Mouse (Mus musculus) embryonic facial prominence, embryonic 11.5 days (tissue): Measurements from ENCODE around the gene Prkar1b. TPM values are rescaled to one million over a fixed set of nuclear protein-coding genes. Genes with fewer than 3 reads are reported as not detected.

Experiments used
- ATAC-seq: fragments of 200-750 bp; cut with Nextera tagmentation; replicated peaks from 2 replicates; pipeline ENCODE4 v1.8.0; 2017; ENCODE audit warnings: low read depth; ENCODE audit not compliant: insufficient number of reproducible peaks, low FRiP score, low TSS enrichment
- DNase-seq: peaks from one replicate; pipeline ENCODE4 v3.0.0-alpha.2; 2015; ENCODE audit warnings: low spot score
- H3K27ac ChIP-seq: fragments of 300-500 bp; sonication (generic); replicated peaks from 2 replicates; pipeline ENCODE4 v1.5.1; 2014; ENCODE audit warnings: mild to moderate bottlenecking, low read depth, low read length, control low read depth
- H3K27me3 ChIP-seq: fragments of 300-500 bp; sonication (generic); 2 replicates; pipeline ENCODE4 v1.6.1; 2014; ENCODE audit warnings: mild to moderate bottlenecking, low read length, moderate library complexity, mixed read lengths; ENCODE audit not compliant: control insufficient read depth, insufficient read depth
- H3K36me3 ChIP-seq: fragments of 300-500 bp; sonication (generic); replicated peaks from 2 replicates; pipeline ENCODE4 v1.6.1; 2014; ENCODE audit warnings: low read depth, mild to moderate bottlenecking, low read length, moderate library complexity, mixed read lengths; ENCODE audit not compliant: control insufficient read depth, insufficient read depth
- H3K4me1 ChIP-seq: fragments of 300-500 bp; sonication (generic); 2 replicates; pipeline ENCODE4 v1.6.1; 2014; ENCODE audit warnings: low read length, mixed read lengths; ENCODE audit not compliant: control insufficient read depth, insufficient read depth
- H3K4me2 ChIP-seq: fragments of 300-500 bp; sonication (generic); 2 replicates; pipeline ENCODE4 v1.6.1; 2014; ENCODE audit warnings: low read depth, mild to moderate bottlenecking, control low read depth, low read length, moderate library complexity
- H3K4me3 ChIP-seq: fragments of 300-500 bp; sonication (generic); 2 replicates; pipeline ENCODE4 v1.5.1; 2014; ENCODE audit warnings: low read depth, low read length, control low read depth
- H3K9ac ChIP-seq: fragments of 300-500 bp; sonication (generic); replicated peaks from 2 replicates; pipeline ENCODE4 v1.6.1; 2014; ENCODE audit warnings: mild to moderate bottlenecking, control low read depth, low read length
- H3K9me3 ChIP-seq: fragments of 300-500 bp; sonication (generic); replicated peaks from 2 replicates; pipeline ENCODE4 v1.6.1; 2016; ENCODE audit warnings: mild to moderate bottlenecking, low read length, inconsistent platforms, mixed read lengths; ENCODE audit not compliant: control insufficient read depth
- WGBS: fragments of 180-500 bp; shearing (Covaris S2); extraction: QIAGEN DNeasy Blood & Tissue Kit; methylation state at CpG from one replicate; pipeline ENCODE4 v1.1.7; 2014; 5-methylcytosine and 5-hydroxymethylcytosine counted together
- polyA plus RNA-seq: library from polyadenylated mRNA; unstranded; fragments of >200 nt; fragmentation: Nextera tagmentation; extraction: Ambion mirVana; gene quantifications from 2 replicates; pipeline ENCODE4 v1.2.1, GENCODE M21; 2014

The Prkar1b gene
- polyA plus RNA-seq, 1 experiment from 2014 or later: 8.7 TPM

DNA sequence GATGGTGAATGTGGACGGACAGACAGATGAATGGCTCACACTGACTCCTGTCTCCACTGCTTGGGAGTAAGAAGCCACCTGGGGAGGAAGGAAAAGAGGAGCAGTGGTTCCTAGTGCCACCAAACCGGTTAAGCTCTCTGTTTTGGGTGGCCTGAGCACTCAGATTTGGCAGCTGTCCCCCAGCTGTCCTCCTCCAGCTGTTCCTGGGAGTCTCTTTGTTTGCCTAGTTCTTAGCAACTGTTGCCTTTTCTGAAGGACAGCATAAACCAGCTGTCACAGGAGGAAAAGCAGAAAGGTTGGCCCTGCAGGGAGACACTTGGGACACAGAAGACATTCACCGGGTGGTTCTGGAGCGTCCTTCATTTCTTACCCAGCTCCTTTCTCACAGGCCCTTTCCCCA lies 56.3 kb downstream of the Prkar1b start:
- Histone ChIP-seq H3K4me2 (no peak overlapping the region), H3K36me3 (no peaks in the 10 kb centered on the region), H3K27me3 (no peaks in the 10 kb centered on the region), H3K27ac (no peak overlapping the region), H3K9ac (no peak overlapping the region), H3K4me1 (no peaks in the 10 kb centered on the region), H3K9me3 (no peaks in the 10 kb centered on the region), H3K4me3 (no peak overlapping the region)
- 68% methylated on average over 4 of the region's 4 CpGs for WGBS
- DNase-seq (no peak), ATAC-seq (no peak)

DNA sequence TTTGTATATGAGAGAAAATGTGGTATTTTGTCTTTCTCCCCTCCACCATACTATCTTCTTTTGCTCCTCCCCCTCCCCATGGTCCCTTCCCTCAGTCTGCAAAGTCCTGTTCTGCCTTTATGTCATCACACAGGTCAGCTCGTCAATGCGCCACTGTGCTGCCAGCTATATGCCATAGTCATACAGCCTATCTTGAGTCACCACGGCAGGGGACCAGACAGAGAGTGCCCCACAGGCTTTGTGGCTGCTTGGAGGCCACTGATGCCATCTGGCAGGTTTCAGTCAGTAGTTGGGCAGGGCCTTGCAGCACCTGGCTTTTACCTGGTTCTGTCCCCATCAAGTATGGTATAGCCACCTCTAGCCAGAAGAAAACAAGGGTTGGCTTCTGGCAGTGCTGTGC lies 58.1 kb downstream of the Prkar1b start:
- no peaks in the 10 kb centered on the region for H3K27me3 ChIP-seq
- no peak overlapping the region for H3K4me2 ChIP-seq
- H3K9ac ChIP-seq: no peak overlapping the region
- no peaks in the 10 kb centered on the region for H3K4me1 ChIP-seq
- no peak overlapping the region for H3K27ac ChIP-seq
- H3K36me3 ChIP-seq: no peaks in the 10 kb centered on the region
- 87% methylated on average over 3 of the region's 3 CpGs for WGBS
- no peaks in the 10 kb centered on the region for H3K9me3 ChIP-seq
- no peak overlapping the region for H3K4me3 ChIP-seq
- DNase-seq (no peak), ATAC-seq (no peak)

DNA sequence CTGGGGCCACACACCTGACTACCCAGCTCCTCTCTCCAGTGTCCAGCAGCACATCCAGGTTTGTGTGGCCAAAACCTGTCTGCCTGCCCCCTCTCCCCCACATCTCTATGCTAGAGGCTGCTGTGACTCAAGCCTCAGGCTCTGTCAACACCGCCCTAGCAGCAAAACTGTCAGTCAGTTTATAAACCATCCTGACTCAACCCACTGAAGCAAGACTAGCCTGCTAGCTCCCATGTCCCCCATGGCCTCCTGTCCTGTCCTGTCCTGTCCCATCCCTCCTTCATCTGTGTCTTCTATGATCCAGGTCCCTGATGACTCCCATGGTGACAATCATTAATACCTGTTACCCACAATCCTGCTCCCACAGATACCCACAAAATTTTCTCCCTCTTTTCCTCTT lies 59.6 kb downstream of the Prkar1b start:
- WGBS: 78% methylated on average over 1 of the region's 1 CpGs
- no peaks in the 10 kb centered on the region for H3K27me3 ChIP-seq
- no peak overlapping the region for H3K4me2 ChIP-seq
- no peak overlapping the region for H3K4me3 ChIP-seq
- no peaks in the 10 kb centered on the region for H3K36me3 ChIP-seq
- H3K9ac ChIP-seq: no peak overlapping the region
- no peak overlapping the region for H3K27ac ChIP-seq
- DNase-seq: no peak
- no peaks in the 10 kb centered on the region for H3K9me3 ChIP-seq
- no peaks in the 10 kb centered on the region for H3K4me1 ChIP-seq
- no peak for ATAC-seq

DNA sequence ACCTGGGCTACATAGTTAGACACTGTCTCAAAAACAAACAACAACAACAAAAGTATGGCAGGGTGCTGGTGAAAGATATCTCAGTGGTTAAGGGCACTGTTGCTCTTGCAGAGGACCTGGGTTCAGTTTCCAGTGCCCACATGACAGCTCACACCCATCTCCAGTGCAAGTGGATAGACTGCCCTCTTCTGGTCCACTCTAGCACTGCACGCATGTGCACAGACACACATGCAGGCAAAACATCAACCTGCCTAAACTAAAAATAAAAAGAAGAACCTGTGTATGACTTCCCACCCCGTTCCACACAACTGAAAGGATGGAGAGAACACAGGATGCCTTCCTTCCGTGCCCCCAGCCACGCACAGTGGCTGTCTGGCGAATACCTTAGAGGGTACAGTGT lies 61.6 kb downstream of the Prkar1b start:
- 93% methylated on average over 5 of the region's 5 CpGs for WGBS
- Histone ChIP-seq H3K4me1 (no peaks in the 10 kb centered on the region), H3K9me3 (no peaks in the 10 kb centered on the region), H3K36me3 (no peaks in the 10 kb centered on the region), H3K27ac (no peak overlapping the region), H3K4me2 (no peak overlapping the region), H3K4me3 (no peak overlapping the region), H3K27me3 (no peaks in the 10 kb centered on the region), H3K9ac (no peak overlapping the region)
- ATAC-seq: no peak
- DNase-seq: no peak

DNA sequence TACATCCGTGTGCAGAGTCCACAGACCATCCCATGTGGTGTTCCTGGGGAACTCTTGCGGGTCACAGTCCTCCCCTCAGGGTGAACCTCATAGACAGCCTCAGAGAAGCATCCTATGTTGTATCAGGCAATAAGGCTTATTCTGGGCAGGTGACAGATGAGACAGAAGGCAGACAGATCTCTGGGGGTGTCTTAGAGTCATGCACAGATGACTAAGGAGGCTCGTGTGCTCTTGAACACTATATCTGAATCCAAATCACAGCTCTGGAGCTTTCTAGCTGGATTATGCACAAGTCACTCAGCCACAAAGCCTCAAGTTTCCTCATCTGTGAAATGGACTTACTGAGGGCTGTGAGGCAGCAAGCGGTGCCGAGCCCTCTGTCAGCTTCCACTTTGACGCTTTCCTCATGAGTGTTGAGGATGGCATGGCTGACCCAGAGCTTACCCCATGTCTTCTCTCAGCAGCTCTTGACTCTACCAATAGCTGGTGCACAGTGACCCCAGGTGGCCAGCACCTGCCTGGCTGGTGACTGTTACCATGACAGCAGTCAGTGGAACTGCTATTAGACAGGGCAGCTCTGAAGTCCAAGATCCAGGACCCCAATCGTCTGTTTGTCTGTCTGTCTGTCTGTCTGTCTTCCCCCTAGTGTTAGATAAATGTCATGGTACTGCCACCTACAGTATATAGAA lies 64.8 kb downstream of the Prkar1b start:
- H3K4me2 ChIP-seq: no peak overlapping the region
- DNase-seq (peak; percentile 49), ATAC-seq (0 out of 2 replicates have a peak, but pooled peaks have one; percentile 57)
- H3K9me3 ChIP-seq: no peaks in the 10 kb centered on the region
- H3K4me1 ChIP-seq: no peaks in the 10 kb centered on the region
- H3K27ac ChIP-seq: no peak overlapping the region
- 69% methylated on average over 7 of the region's 7 CpGs for WGBS
- H3K4me3 ChIP-seq: no peak overlapping the region
- no peaks in the 10 kb centered on the region for H3K36me3 ChIP-seq
- no peaks in the 10 kb centered on the region for H3K27me3 ChIP-seq
- no peak overlapping the region for H3K9ac ChIP-seq

DNA sequence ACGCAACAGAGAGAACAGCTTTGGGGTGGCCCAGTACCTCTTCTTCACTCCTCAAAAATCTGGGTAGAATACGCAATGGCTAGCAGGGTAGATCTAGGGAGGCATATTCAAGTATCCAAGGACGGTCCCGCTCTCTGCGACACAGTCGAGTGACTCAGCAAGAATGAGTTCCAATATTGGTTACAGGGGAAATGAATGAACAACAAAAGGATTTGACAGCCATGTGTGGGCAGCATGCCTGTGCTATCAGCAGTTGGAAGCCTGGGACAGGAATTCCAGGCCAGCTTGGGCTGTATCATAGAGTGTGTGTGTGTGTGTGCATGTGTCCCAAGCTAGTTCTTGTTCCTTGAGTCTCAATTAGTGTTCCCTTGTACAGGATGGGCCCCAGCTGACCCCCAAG lies 65.5 kb downstream of the Prkar1b start:
- H3K4me2 ChIP-seq: no peak overlapping the region
- H3K4me3 ChIP-seq: no peak overlapping the region
- H3K9ac ChIP-seq: no peak overlapping the region
- no peaks in the 10 kb centered on the region for H3K27me3 ChIP-seq
- H3K36me3 ChIP-seq: no peaks in the 10 kb centered on the region
- H3K4me1 ChIP-seq: no peaks in the 10 kb centered on the region
- ATAC-seq (no peak), DNase-seq (no peak)
- no peak overlapping the region for H3K27ac ChIP-seq
- H3K9me3 ChIP-seq: no peaks in the 10 kb centered on the region
- WGBS: 86% methylated on average over 6 of the region's 6 CpGs

DNA sequence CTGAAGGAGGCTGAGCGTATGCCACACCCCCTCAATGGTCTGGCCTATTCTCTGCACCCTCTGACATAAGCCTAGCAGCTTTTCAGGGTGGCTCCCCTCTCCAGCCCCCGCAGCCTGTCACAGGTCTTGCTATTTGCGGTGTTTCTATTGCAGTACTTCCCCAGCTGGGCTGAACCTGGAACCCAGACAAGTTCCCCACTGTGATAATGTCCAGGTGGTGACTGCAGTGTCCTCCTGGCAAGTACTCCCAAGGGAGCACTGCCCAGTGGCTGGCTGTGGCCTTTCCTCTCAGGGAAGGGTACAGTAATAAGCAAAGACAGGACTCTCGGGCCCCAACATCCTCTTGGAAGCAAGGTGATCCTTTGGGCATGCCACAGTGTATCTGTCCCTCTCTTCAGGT lies 66.0 kb downstream of the Prkar1b start:
- ATAC-seq (no peak), DNase-seq (no peak)
- Histone ChIP-seq H3K36me3 (no peaks in the 10 kb centered on the region), H3K27ac (no peak overlapping the region), H3K9me3 (no peaks in the 10 kb centered on the region), H3K9ac (no peak overlapping the region), H3K27me3 (no peaks in the 10 kb centered on the region), H3K4me3 (no peak overlapping the region), H3K4me2 (no peak overlapping the region), H3K4me1 (no peaks in the 10 kb centered on the region)
- WGBS: 77% methylated on average over 4 of the region's 4 CpGs

DNA sequence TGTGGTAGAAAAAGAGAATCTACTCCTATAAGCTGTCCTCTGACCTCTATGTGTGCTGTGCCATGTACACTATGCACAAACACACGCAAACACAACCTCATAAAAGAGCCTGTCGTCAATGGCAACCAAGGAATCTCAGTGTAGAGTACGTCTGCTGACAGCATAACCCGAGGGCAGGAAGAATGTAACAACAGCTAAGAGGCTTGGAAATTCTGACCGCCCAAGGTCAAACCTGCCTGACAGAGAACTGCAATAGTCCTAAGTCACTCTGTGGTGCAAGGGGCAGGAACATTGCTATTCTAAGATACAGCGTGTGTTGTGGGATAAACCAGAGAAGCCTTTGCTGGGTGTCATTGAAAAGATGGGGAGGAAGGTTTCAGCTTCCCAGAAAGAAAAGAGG lies 68.4 kb downstream of the Prkar1b start:
- ATAC-seq: no peak
- Histone ChIP-seq H3K4me1 (no peaks in the 10 kb centered on the region; the same call in 1 of the 2 replicates), H3K27ac (no peak overlapping the region), H3K4me2 (no peak overlapping the region), H3K9ac (no peak overlapping the region), H3K4me3 (no peak overlapping the region), H3K9me3 (no peaks in the 10 kb centered on the region), H3K27me3 (no peaks in the 10 kb centered on the region), H3K36me3 (no peaks in the 10 kb centered on the region)
- 42% methylated on average over 6 of the region's 6 CpGs for WGBS
- peak; percentile 29 for DNase-seq
